Mouse (Mus musculus): ENCODE measurements around the gene Myg1.
A peak's percentile ranks its signal among the peaks of the same experiment; 100 is the strongest.

Gene Myg1

GRCm38 (mm10) chr15:102326892-102327291, 4.6 kb upstream of the Myg1 start:
- TF ChIP-seq GATA4 (IDR thresholded peaks at IDR 0.05; ENCODE audit: insufficient replicate concordance, low read length): no peak

DNA sequence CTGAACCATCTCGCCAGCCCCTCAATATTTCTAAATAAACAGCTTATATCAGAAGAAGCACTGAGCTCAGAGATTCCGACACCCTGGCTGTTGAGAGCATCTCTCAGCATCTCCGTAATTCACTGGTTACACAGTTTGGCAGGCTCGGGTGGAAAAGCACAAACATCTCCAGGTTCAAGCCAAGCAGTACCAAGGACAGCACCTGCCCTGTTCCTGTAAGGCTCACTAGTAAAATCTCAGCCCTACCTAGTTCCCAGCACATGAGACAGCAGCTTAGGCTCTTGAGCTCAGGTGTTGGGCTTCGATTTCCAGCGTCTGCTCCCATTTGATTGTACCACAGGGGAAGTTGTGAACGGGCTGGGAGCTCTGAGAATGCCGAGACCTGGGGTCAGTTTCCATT, 3.7 kb downstream of the Myg1 start:
- no peak for TF ChIP-seq GATA4 (IDR thresholded peaks at IDR 0.05; ENCODE audit: insufficient replicate concordance, low read length)

- no peak for TF ChIP-seq GATA4 (IDR thresholded peaks at IDR 0.05; ENCODE audit: insufficient replicate concordance, low read length)
Observed at GRCm38 (mm10) chr15:102336946-102337345, 5.4 kb downstream of the Myg1 start.

GRCm38 (mm10) chr15:102339612-102340011, 8.1 kb downstream of the Myg1 start:
- no peak for TF ChIP-seq GATA4 (IDR thresholded peaks at IDR 0.05; ENCODE audit: insufficient replicate concordance, low read length)

- no peak; the same call in 1 of the 2 replicates for TF ChIP-seq GATA4 (IDR thresholded peaks at IDR 0.05; ENCODE audit: insufficient replicate concordance, low read length)
Observed at GRCm38 (mm10) chr15:102341580-102341979, 10.1 kb downstream of the Myg1 start.

GRCm38 (mm10) chr15:102344490-102344889, 13.0 kb downstream of the Myg1 start:
- no peak for TF ChIP-seq GATA4 (IDR thresholded peaks at IDR 0.05; ENCODE audit: insufficient replicate concordance, low read length)

DNA sequence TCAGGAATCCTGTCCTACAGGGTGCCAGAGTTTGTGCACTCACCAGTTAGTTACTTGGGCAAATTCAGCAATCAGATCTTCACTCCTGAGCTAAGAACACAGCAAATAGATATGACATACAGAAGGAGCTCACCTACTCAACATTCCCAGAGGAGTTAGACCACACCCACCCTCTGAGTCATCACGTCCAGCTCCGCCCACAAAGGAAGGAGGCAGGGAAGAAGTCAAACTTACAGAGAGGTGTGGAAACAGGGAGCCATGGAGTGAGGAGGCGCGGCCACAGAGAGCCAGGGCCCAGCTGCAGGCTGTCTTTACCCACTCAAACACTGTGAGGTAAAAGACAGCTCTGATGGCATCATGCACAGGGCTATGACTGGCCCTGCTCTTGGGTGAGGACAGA, 14.9 kb downstream of the Myg1 start:
- TF ChIP-seq GATA4 (IDR thresholded peaks at IDR 0.05; ENCODE audit: insufficient replicate concordance, low read length): no peak

DNA sequence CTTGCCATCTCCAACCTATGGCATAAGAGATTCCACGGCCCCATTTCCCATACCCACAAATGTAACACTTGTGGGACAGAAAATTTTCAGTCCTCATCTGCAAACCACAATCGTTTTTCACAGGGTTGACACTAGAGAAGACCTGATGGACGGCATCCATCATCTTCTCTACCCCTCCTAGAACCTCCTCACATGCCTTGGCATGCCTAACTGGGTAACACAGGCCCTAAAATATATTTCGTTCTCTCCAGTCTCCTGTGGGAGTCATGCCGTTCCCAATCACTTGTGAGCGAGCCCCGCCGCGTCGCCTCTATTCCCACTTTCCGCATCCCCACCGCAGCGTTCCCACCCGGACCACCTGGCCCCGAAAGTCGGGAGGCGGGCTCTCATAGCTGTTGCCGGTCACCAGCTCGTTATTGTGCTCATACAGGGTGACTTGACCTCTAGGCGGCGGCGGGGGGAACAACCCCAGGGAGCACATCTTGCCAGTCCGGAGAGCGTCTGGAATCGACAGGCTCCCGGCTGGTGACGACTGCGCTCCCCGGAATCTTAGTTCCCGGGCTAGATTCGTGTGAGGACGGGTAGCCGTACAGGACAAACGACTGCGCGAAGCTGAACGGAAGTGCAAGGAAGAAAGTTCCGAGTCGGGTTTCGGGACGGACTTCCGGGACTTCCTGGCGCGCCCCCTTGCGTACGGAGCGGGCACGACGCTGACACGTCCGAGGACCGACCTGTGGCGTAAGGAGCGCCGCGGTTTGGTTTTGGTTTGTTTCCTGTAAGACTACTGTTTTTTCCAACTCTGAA, 18.8 kb downstream of the Myg1 start, which contains the start of gene Aaas:
TSS of gene Aaas (minus strand) at position 634 of the 804 bp plus-strand sequence.
- TF ChIP-seq GATA4 (IDR thresholded peaks at IDR 0.05; ENCODE audit: insufficient replicate concordance, low read length): peak; percentile 43; the same call in 1 of the 2 replicates

GRCm38 (mm10) chr15:102350942-102351291, 19.4 kb downstream of the Myg1 start:
- no peak for TF ChIP-seq GATA4 (IDR thresholded peaks at IDR 0.05; ENCODE audit: insufficient replicate concordance, low read length)

DNA sequence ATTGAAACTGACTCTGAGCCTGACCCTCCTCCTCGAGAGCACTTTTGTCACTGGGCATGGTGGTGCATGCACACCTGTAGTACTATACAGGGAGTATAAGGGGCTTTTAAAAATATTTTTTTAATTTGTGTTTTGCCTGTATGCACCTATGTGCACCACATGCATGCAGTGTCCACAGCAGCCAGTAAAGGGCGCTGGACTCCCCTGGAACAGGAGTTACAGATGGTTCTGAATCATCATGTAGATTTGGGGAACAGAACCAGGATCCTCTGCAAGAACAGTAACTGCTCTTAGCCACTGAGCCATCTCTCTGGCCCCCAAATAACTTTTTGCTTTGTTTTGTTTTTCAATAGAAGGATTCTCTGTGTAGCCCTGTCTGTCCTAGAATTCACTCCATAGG, 20.7 kb downstream of the Myg1 start:
- TF ChIP-seq GATA4 (IDR thresholded peaks at IDR 0.05; ENCODE audit: insufficient replicate concordance, low read length): no peak

GRCm38 (mm10) chr15:102353986-102354385, 22.5 kb downstream of the Myg1 start:
- no peak for TF ChIP-seq GATA4 (IDR thresholded peaks at IDR 0.05; ENCODE audit: insufficient replicate concordance, low read length)

- no peak for TF ChIP-seq GATA4 (IDR thresholded peaks at IDR 0.05; ENCODE audit: insufficient replicate concordance, low read length)
Observed at GRCm38 (mm10) chr15:102355134-102355870, 23.8 kb downstream of the Myg1 start.

GRCm38 (mm10) chr15:102355871-102356441, 24.4 kb downstream of the Myg1 start:
- TF ChIP-seq GATA4 (IDR thresholded peaks at IDR 0.05; ENCODE audit: insufficient replicate concordance, low read length): no peak

GRCm38 (mm10) chr15:102356501-102357325, 25.2 kb downstream of the Myg1 start:
- TF ChIP-seq GATA4 (IDR thresholded peaks at IDR 0.05; ENCODE audit: insufficient replicate concordance, low read length): no peak

DNA sequence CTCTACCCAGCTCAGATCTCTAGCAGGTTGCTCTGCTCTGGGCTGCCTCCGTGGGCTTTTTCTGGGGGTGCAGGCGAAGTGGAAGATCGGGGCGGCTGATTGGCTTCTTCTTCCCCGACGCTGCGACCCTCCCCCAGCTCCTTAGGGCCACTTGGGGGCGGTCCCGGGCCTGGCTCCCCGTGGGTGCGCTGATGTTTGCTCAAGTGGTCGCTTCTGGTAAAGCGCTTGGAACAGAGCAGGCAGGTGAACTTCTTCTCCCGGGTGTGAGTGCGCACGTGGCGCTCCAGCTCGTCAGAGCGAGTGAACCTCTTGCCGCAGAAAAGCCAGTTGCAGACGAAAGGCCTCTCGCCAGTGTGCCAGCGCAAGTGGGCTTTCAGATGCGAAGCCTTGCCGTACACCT, 26.6 kb downstream of the Myg1 start:
- no peak for TF ChIP-seq GATA4 (IDR thresholded peaks at IDR 0.05; ENCODE audit: insufficient replicate concordance, low read length)

Measured in liver, adult (tissue).